Mouse (Mus musculus) liver, embryonic 16.5 days (tissue): ENCODE data around the gene Tnrc18. TPM values are rescaled to one million over a fixed set of nuclear protein-coding genes. Genes with fewer than 3 reads are reported as not detected.

Source experiments
- ATAC-seq: fragments of 200-750 bp; cut with Nextera tagmentation; 2 replicates; pipeline ENCODE4 v1.8.0; 2017; ENCODE audit warnings: low read depth, mild to moderate bottlenecking, moderate number of reproducible peaks, moderate library complexity
- H3K27ac ChIP-seq: fragments of 300-500 bp; sonication (generic); 2 replicates; pipeline ENCODE4 v1.5.1; 2014; ENCODE audit warnings: mild to moderate bottlenecking, low read length
- H3K27me3 ChIP-seq: fragments of 300-500 bp; sonication (generic); 2 replicates; pipeline ENCODE4 v1.6.1; 2014; ENCODE audit warnings: low read depth, low read length, mixed read lengths; ENCODE audit not compliant: control insufficient read depth, insufficient read depth
- H3K36me3 ChIP-seq: fragments of 300-500 bp; sonication (generic); 2 replicates; pipeline ENCODE4 v1.6.1; 2014; ENCODE audit warnings: mild to moderate bottlenecking; ENCODE audit not compliant: control insufficient read depth, insufficient read depth
- H3K4me1 ChIP-seq: fragments of 300-500 bp; sonication (generic); 2 replicates; pipeline ENCODE4 v1.6.1; 2014; ENCODE audit warnings: low read depth, low read length, mixed read lengths; ENCODE audit not compliant: control insufficient read depth
- H3K4me2 ChIP-seq: fragments of 300-500 bp; sonication (generic); 2 replicates; pipeline ENCODE4 v1.6.1; 2014; ENCODE audit warnings: low read depth, low read length, mixed read lengths
- H3K4me3 ChIP-seq: fragments of 300-500 bp; sonication (generic); 2 replicates; pipeline ENCODE4 v1.5.1; 2014; ENCODE audit warnings: low read depth, mild to moderate bottlenecking, low read length
- H3K9ac ChIP-seq: fragments of 300-500 bp; sonication (generic); 2 replicates; pipeline ENCODE4 v1.6.1; 2014; ENCODE audit warnings: low read depth, low read length
- H3K9me3 ChIP-seq: fragments of 300-500 bp; sonication (generic); replicated peaks from 2 replicates; pipeline ENCODE4 v1.6.1; 2016; ENCODE audit warnings: low read length; ENCODE audit not compliant: control insufficient read depth
- WGBS: fragments of 180-500 bp; shearing (Covaris S2); extraction: QIAGEN DNeasy Blood & Tissue Kit; methylation state at CpG from one replicate; pipeline ENCODE4 v1.1.7; 2014; ENCODE audit not compliant: insufficient replicate concordance; 5-methylcytosine and 5-hydroxymethylcytosine counted together
- polyA plus RNA-seq: library from polyadenylated mRNA; unstranded; fragments of >200 nt; fragmentation: Nextera tagmentation; extraction: Ambion mirVana; gene quantifications from 2 replicates; pipeline ENCODE4 v1.2.1, GENCODE M21; 2015

The Tnrc18 gene
- polyA plus RNA-seq, 1 experiment from 2014 or later: 3.4 TPM

GRCm38 (mm10) chr5:142819385-142820275 lies 2.2 kb upstream of the Tnrc18 start:
- peaks cover 100% of the 10 kb centered on the region for H3K27me3 ChIP-seq
- H3K4me2 ChIP-seq: peak overlapping the region; percentile 68
- 1% methylated on average over 36 of the region's 36 CpGs for WGBS
- H3K9ac ChIP-seq: peak overlapping the region; percentile 63
- peak overlapping the region; percentile 66 for H3K4me3 ChIP-seq
- H3K9me3 ChIP-seq: no peaks in the 10 kb centered on the region
- peak overlapping the region; percentile 91 for H3K27ac ChIP-seq
- no peak for ATAC-seq
- H3K4me1 ChIP-seq: peaks cover 12% of the 10 kb centered on the region
- no peaks in the 10 kb centered on the region for H3K36me3 ChIP-seq

- Histone ChIP-seq H3K27ac (peak overlapping the region; percentile 91), H3K36me3 (no peaks in the 10 kb centered on the region), H3K4me3 (peak overlapping the region; percentile 66), H3K4me2 (peak overlapping the region; percentile 68), H3K27me3 (peaks cover 100% of the 10 kb centered on the region), H3K9ac (peak overlapping the region; percentile 63), H3K9me3 (no peaks in the 10 kb centered on the region), H3K4me1 (peaks cover 6% of the 10 kb centered on the region)
- ATAC-seq: no peak
- under 1% methylated on average over 42 of the region's 43 CpGs for WGBS
Observed at GRCm38 (mm10) chr5:142818435-142819360, 1.2 kb upstream of the Tnrc18 start.

GRCm38 (mm10) chr5:142816811-142817523 lies 495 bp downstream of the Tnrc18 start:
- Histone ChIP-seq H3K4me2 (peak overlapping the region; percentile 68), H3K36me3 (no peaks in the 10 kb centered on the region), H3K27me3 (peaks cover 100% of the 10 kb centered on the region), H3K4me3 (peak overlapping the region; percentile 66), H3K9ac (peak overlapping the region; percentile 67), H3K27ac (peak overlapping the region; percentile 90), H3K9me3 (no peaks in the 10 kb centered on the region), H3K4me1 (peaks cover 14% of the 10 kb centered on the region)
- ATAC-seq: no peak
- WGBS: under 1% methylated on average over 68 of the region's 71 CpGs

- under 1% methylated on average over 39 of the region's 39 CpGs for WGBS
- ATAC-seq: no peak
- peak overlapping the region; percentile 90 for H3K27ac ChIP-seq
- no peaks in the 10 kb centered on the region for H3K9me3 ChIP-seq
- H3K4me2 ChIP-seq: peak overlapping the region; percentile 68
- peak overlapping the region; percentile 66 for H3K4me3 ChIP-seq
- peaks cover 99% of the 10 kb centered on the region for H3K27me3 ChIP-seq
- no peaks in the 10 kb centered on the region for H3K36me3 ChIP-seq
- H3K9ac ChIP-seq: peak overlapping the region; percentile 67
- peaks cover 20% of the 10 kb centered on the region for H3K4me1 ChIP-seq
Observed at GRCm38 (mm10) chr5:142816031-142816810, 1.2 kb downstream of the Tnrc18 start.

GRCm38 (mm10) chr5:142815421-142816001 lies 2.0 kb downstream of the Tnrc18 start:
- no peaks in the 10 kb centered on the region for H3K9me3 ChIP-seq
- H3K4me3 ChIP-seq: peak overlapping the region; percentile 66
- H3K27ac ChIP-seq: peak overlapping the region; percentile 90
- H3K4me1 ChIP-seq: peaks cover 22% of the 10 kb centered on the region
- H3K4me2 ChIP-seq: peak overlapping the region; percentile 68
- peak overlapping the region; percentile 67 for H3K9ac ChIP-seq
- WGBS: under 1% methylated on average over 30 of the region's 30 CpGs
- H3K36me3 ChIP-seq: no peaks in the 10 kb centered on the region
- peaks cover 99% of the 10 kb centered on the region for H3K27me3 ChIP-seq
- ATAC-seq: no peak

GRCm38 (mm10) chr5:142814711-142815420 lies 2.6 kb downstream of the Tnrc18 start:
- Histone ChIP-seq H3K4me1 (peaks cover 22% of the 10 kb centered on the region), H3K4me2 (peak overlapping the region; percentile 68), H3K27ac (peak overlapping the region; percentile 67), H3K9me3 (no peaks in the 10 kb centered on the region), H3K9ac (peak overlapping the region; percentile 67), H3K4me3 (peak overlapping the region; percentile 66), H3K36me3 (no peaks in the 10 kb centered on the region), H3K27me3 (peaks cover 93% of the 10 kb centered on the region)
- no peak for ATAC-seq
- under 1% methylated on average over 62 of the region's 62 CpGs for WGBS

- Histone ChIP-seq H3K4me2 (peak overlapping the region; percentile 68), H3K27ac (no peak overlapping the region), H3K36me3 (no peaks in the 10 kb centered on the region), H3K4me3 (peak overlapping the region; percentile 66), H3K9me3 (no peaks in the 10 kb centered on the region), H3K27me3 (peaks cover 86% of the 10 kb centered on the region), H3K4me1 (peaks cover 22% of the 10 kb centered on the region), H3K9ac (peak overlapping the region; percentile 67)
- under 1% methylated on average over 22 of the region's 22 CpGs for WGBS
- ATAC-seq: no peak
Observed at GRCm38 (mm10) chr5:142814161-142814651, 3.3 kb downstream of the Tnrc18 start.
